Mouse (Mus musculus) mouse trophoblast stem cell (cell line): Measurements from ENCODE around the gene Ankef1.

Experiments
- in situ Hi-C, 2 experiments: fragments of 300-500 bp; cut with MseI, MboI; formaldehyde crosslinking; loops; 2 replicates in 1 of 2; 3 replicates in 1 of 2; pipeline ENCODE4 v1.15.1; 2025

Gene Ankef1

GRCm38 (mm10) chr2:136598743-136599142 is 97.0 kb downstream of the Ankef1 start:
- in situ Hi-C loops, result loop anchor here in 1 of 2 experiments (25.0 kb wide), 1 partner anchor 436 kb away; no protein-coding TSS in a partner anchor

- in situ Hi-C loops, result no loop called here
Measured at GRCm38 (mm10) chr2:136600651-136601170, 99.0 kb downstream of the Ankef1 start.

- in situ Hi-C loops, result no loop called here
Measured at GRCm38 (mm10) chr2:136601206-136601605, 99.5 kb downstream of the Ankef1 start.
